Mouse (Mus musculus): ENCODE measurements at regions not wholly inside any gene's neighbourhood (a gene's known extent, or its start where the extent isn't known, plus 50 kb on each side); places are given as distances from the start of the nearest gene placed in this dataset.

DNA sequence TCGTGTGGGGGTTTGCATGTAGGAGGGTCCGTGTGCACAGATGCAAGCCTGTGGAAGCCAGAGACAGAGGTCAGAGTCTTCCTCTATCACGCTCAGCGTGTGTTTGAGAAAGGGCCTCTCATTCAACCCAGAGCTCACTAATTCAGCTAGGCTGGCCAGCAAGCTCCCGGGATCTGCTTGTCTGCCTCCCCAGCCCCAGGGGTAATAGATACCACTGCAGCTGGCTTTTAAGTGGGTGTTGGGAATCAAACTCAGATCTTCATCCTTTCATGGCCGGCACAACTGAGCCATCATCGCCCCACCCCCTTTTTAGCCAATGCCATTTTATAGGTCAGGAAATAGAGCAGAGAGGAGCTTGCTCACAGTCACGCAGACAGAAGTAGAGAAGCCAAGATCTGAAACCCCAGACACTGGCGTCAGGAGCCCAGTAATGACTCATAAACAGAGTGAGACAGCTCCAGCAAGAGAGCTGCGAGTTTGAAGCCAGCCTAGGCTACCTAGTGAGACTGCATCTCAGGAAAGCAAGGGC lies 80.3 kb downstream of the 1700001O22Rik start:
- Histone ChIP-seq H3K27ac (peak overlapping the region; percentile 100), H3K36me3 (no peaks in the 10 kb centered on the region), H3K9me3 (no peaks in the 10 kb centered on the region), H3K4me2 (replicated peaks) (no peak overlapping the region; the same call in 1 of the 2 replicates), H3K4me3 (replicated peaks) (no peak overlapping the region), H3K9ac (replicated peaks) (peak overlapping the region; percentile 69), H3K27me3 (no peaks in the 10 kb centered on the region), H3K4me1 (replicated peaks) (peaks cover 84% of the 10 kb centered on the region)
- ATAC-seq = no peak
- WGBS = 5% methylated on average over 10 of the region's 10 CpGs

DNA sequence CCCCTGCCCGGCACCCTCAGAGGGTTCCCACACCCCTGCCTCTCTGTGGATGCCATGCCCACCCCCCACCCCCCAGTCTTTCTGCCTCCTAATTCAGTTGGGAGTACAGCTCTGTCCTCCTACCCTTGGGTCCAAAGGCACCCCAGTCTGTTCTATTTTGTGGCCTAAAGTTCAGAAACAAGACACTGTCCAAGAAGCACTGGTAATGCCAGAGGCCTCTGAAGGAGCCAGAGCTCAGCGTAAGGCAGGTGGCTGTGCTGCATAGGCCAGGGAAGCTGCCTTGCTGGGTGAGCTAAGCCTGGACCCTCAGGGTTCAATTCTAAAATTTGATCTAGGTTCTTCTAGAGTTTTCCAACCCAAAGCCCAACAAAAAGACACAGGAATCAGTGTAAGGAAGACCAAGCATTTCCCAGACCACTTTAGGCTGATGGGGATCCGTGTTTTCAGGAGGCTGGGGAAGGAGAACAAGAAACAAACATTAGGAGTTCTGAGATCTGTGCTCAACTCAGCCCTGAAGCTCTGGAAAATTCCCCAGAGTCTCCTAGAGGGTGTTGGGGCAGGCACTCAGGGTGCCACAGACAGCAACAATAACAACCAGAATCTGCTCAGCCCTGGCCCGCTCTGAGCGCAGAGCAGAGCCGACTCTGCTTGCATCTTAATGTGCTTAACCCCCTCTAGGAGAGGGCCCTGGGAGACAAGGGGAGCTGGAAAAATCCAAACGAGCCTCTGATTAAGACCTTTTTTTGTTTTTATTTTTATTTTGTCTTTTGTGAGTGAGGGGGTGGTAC lies 81.0 kb downstream of the 1700001O22Rik start:
- H3K4me2 ChIP-seq (replicated peaks) = peak overlapping the region; percentile 14
- H3K4me1 ChIP-seq (replicated peaks) = peaks cover 91% of the 10 kb centered on the region
- no peak overlapping the region for H3K4me3 ChIP-seq (replicated peaks)
- no peaks in the 10 kb centered on the region for H3K36me3 ChIP-seq
- WGBS = 6% methylated on average over 7 of the region's 7 CpGs
- H3K27me3 ChIP-seq = no peaks in the 10 kb centered on the region
- ATAC-seq = no peak
- peak overlapping the region; percentile 100 for H3K27ac ChIP-seq
- H3K9me3 ChIP-seq = no peaks in the 10 kb centered on the region
- H3K9ac ChIP-seq (replicated peaks) = peak overlapping the region; percentile 69

DNA sequence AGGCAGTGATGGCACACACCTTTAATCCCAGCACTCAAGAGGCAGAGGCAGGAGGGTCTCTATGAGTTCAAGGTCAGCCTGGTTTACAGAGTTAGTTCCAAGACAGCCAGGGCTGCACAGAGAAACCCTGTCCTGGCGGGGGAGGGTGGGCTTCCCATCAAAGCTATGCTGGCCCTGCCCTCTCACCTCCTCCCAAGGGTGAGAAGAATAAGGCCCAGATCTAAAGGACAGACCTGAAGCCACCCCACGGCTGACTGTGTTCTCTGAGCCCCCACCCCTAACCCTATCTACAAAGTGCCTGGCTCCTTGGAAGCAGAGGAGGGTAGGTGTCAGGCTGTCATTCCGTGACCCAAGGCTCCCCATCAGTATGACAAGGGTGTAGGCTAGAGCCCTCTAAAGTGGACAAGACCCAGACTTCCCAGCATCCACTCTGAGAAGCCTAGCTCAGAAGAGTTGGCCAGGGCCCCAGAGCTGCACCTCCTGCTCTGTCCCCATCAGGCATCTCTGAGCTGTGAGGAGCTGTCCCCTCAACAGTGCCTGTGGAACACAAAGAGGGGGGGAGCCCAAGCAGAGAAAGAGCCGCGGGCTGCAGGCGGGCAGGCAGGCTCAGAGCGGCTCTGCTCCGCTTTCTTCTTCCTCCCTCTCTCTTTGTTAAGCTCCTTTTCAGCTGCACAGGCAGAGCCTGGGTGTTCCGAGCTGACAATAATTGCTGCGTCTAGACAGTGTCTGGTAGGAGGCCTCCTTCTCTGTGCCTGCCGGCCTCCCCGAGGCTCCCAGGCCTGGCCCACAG lies 81.8 kb downstream of the 1700001O22Rik start:
- ATAC-seq = peak; percentile 80
- H3K4me2 ChIP-seq (replicated peaks) = peak overlapping the region; percentile 14
- peaks cover 97% of the 10 kb centered on the region for H3K4me1 ChIP-seq (replicated peaks)
- H3K27ac ChIP-seq = peak overlapping the region; percentile 100
- no peak overlapping the region for H3K4me3 ChIP-seq (replicated peaks)
- WGBS = 4% methylated on average over 12 of the region's 12 CpGs
- peak overlapping the region; percentile 69 for H3K9ac ChIP-seq (replicated peaks)
- H3K9me3 ChIP-seq = no peaks in the 10 kb centered on the region
- no peaks in the 10 kb centered on the region for H3K36me3 ChIP-seq
- H3K27me3 ChIP-seq = no peaks in the 10 kb centered on the region

DNA sequence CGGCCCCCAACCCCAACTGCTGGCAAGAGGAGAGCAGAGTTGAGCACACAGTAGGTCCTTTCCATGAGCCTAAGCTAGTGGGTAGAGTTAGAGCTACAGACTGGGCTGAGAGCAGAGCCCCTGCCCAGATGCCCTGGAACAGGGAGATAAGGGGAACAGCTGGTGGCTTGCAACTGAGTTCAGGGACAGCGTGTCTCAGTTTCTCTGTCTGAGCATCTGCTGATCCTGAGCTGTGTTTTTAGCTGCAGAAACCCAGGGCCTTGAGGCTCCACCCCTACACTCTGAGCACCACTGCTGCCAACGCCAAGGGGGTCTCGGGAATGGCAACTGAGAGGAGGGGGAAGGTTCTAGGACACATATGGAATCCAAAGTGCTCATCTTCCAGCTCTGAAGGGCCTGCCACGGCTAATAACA lies 82.4 kb downstream of the 1700001O22Rik start:
- Histone ChIP-seq H3K27me3 (no peaks in the 10 kb centered on the region), H3K36me3 (no peaks in the 10 kb centered on the region), H3K4me1 (replicated peaks) (peaks cover 97% of the 10 kb centered on the region), H3K4me3 (replicated peaks) (no peak overlapping the region), H3K9ac (replicated peaks) (peak overlapping the region; percentile 69), H3K9me3 (no peaks in the 10 kb centered on the region), H3K27ac (peak overlapping the region; percentile 100), H3K4me2 (replicated peaks) (peak overlapping the region; percentile 52)
- ATAC-seq = no peak
- 44% methylated on average over 5 of the region's 5 CpGs for WGBS

DNA sequence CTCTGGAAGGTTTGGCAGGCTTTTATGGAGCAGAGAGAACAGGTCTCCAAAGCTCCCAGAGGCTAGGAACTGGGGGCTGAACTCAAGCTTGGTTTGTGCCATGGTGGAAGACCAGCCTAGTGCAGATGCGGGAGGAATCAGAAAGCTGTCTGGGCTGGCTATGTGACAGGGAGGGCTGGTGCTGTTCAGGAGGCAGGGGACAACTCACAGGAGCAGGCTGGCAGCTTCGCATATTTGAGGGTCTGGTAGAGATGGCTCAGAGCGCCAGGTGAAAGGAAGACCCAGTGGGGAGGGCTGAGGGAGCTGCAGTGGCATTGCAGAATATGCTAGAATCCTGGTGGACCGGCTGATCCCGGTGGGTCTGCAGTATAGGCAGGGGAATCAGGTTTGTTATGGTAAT lies 83.2 kb downstream of the 1700001O22Rik start:
- peak overlapping the region; percentile 69 for H3K9ac ChIP-seq (replicated peaks)
- ATAC-seq = no peak
- H3K4me1 ChIP-seq (replicated peaks) = peaks cover 93% of the 10 kb centered on the region
- H3K27me3 ChIP-seq = no peaks in the 10 kb centered on the region
- 0 out of 2 replicates have a peak overlapping the region, but pooled peaks have one; percentile 2 for H3K4me3 ChIP-seq (replicated peaks)
- H3K9me3 ChIP-seq = no peaks in the 10 kb centered on the region
- H3K27ac ChIP-seq = peak overlapping the region; percentile 100
- no peaks in the 10 kb centered on the region for H3K36me3 ChIP-seq
- peak overlapping the region; percentile 52 for H3K4me2 ChIP-seq (replicated peaks)
- WGBS = 22% methylated on average over 5 of the region's 5 CpGs

DNA sequence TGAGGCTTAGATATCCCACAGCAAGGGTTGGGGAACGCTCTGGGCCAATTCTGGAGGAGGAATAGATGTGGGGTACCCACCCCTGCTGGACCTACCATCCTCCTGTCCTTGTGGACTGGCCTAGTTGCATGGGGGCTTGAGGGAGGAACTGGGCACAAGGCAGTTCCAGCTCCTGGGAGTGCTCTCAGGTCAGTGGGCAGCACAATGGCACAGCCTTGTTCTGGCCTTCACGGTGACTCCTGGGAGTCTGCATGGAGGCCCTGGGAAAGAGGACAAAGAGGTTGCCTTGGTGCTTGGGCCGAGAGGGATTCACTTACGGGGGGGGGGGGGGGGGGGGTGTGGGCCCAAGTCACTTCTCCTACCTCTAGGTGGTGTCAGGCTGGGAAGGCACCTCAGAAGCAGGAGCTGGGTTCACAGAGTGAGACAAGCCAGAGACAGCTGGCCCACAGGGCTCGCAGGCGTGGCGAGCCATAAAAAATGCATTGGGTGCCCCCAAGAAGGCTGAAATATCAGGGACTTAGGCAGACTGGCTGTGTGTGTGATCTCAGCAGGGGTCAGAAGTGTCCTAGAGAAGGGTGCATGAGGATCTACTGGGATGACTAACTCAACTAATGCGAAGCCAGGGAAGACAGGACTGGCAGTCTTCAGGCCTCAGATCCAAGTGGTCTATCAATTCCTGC lies 83.7 kb downstream of the 1700001O22Rik start:
- no peaks in the 10 kb centered on the region for H3K27me3 ChIP-seq
- WGBS = 13% methylated on average over 7 of the region's 8 CpGs
- no peak for ATAC-seq
- peak overlapping the region; percentile 100 for H3K27ac ChIP-seq
- peak overlapping the region; percentile 24 for H3K4me3 ChIP-seq (replicated peaks)
- H3K9ac ChIP-seq (replicated peaks) = peak overlapping the region; percentile 69
- peak overlapping the region; percentile 52 for H3K4me2 ChIP-seq (replicated peaks)
- H3K4me1 ChIP-seq (replicated peaks) = peaks cover 88% of the 10 kb centered on the region
- H3K36me3 ChIP-seq = no peaks in the 10 kb centered on the region
- no peaks in the 10 kb centered on the region for H3K9me3 ChIP-seq

DNA sequence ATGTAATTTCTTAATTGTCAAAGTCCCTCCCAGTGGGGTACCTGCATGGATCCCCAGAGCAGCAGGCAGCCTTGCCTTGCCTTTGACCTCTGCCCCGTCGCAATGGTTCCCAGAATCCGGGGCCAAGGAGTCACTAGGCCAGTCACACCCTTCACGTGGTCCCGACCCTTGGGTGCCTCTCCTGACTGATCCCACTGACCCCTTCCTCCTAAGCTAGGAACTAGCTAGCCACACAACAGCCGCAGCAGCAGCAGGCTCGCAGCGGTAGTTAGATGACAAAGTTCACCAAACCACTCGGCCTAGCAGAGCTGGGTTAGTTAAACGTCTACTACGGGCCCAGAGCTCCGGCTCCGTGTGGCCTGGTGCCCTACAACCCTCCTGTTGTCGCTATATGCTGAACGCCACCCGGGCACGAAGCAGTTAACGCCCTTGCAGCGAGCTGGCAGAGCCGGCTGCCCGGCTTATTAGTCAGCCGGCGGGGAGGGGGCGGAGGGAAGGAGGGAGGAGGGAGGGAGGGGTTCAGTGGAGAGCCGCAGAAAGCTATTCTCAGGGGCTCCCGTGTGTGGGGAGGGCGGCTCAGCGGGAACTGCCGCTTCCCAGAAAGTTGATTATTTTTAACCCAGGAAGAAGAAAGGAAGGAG lies 84.6 kb downstream of the 1700001O22Rik start:
- no peaks in the 10 kb centered on the region for H3K9me3 ChIP-seq
- H3K4me2 ChIP-seq (replicated peaks) = peak overlapping the region; percentile 52
- no peaks in the 10 kb centered on the region for H3K27me3 ChIP-seq
- peak overlapping the region; percentile 69 for H3K9ac ChIP-seq (replicated peaks)
- peak overlapping the region; percentile 100 for H3K27ac ChIP-seq
- H3K36me3 ChIP-seq = no peaks in the 10 kb centered on the region
- H3K4me3 ChIP-seq (replicated peaks) = peak overlapping the region; percentile 24
- ATAC-seq = peak; percentile 48
- WGBS = under 1% methylated on average over 29 of the region's 29 CpGs
- H3K4me1 ChIP-seq (replicated peaks) = peaks cover 82% of the 10 kb centered on the region

DNA sequence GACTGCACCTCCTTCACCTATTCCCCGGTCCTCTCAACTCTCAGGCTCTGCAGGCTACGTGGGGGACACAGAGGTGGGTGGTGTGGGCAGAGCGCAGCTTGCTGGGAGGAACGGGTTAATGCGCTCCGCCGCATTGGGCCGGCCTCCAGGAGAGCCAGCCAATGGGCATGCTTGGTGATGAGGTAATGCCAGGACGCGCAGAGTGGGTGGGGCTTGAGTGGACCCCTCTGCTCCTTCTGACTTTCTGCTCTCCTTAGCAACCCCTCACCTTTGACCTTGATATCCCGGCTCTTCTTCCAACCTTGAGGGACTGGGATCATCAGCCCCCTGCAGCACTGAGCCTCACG lies 85.2 kb downstream of the 1700001O22Rik start:
- no peaks in the 10 kb centered on the region for H3K27me3 ChIP-seq
- H3K9ac ChIP-seq (replicated peaks) = peak overlapping the region; percentile 69
- under 1% methylated on average over 12 of the region's 12 CpGs for WGBS
- H3K9me3 ChIP-seq = no peaks in the 10 kb centered on the region
- H3K4me2 ChIP-seq (replicated peaks) = peak overlapping the region; percentile 52
- H3K36me3 ChIP-seq = no peaks in the 10 kb centered on the region
- H3K27ac ChIP-seq = peak overlapping the region; percentile 100
- H3K4me3 ChIP-seq (replicated peaks) = peak overlapping the region; percentile 24; the same call in 1 of the 2 replicates
- peak; percentile 46 for ATAC-seq
- peaks cover 82% of the 10 kb centered on the region for H3K4me1 ChIP-seq (replicated peaks)

DNA sequence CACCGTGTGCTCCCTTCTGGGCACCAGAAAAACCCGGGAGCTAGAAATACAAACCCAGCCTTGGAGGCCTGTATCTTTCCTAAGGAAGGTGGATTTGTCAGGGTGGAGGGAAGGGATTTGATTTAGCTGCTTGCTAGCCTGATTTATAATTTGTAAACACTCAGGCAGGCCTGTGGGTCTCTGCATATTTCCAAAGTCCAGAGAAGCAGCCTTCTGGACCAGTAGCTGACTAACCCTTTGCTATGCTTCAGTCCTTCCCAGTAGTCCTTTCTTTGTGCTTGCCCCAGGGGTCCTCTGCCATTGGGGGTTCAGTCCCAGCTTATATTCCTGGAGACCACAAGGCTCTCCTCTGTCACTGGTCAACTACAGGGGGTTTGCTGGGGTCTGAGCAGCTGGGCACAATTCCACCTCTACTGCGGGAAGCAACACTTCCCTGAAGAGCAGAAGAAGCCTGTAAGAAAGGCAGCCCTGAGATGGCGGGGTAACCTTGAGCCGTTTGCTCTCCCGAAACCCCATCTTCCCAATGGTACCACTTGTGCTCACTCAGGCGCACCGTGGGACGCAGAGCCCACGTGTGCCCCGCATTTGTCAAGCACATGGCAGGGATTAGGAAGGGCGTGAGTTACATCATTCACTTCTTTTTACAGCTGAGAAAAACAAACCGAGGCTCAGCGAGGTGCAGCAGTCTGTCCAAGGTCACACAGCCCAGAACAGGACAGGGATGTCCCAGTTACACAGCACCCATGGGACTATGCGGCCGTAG lies 85.7 kb downstream of the 1700001O22Rik start:
- no peak for ATAC-seq
- peaks cover 82% of the 10 kb centered on the region for H3K4me1 ChIP-seq (replicated peaks)
- H3K36me3 ChIP-seq = no peaks in the 10 kb centered on the region
- WGBS = 4% methylated on average over 16 of the region's 16 CpGs
- H3K9ac ChIP-seq (replicated peaks) = peak overlapping the region; percentile 58
- peak overlapping the region; percentile 100 for H3K27ac ChIP-seq
- no peaks in the 10 kb centered on the region for H3K27me3 ChIP-seq
- H3K4me2 ChIP-seq (replicated peaks) = peak overlapping the region; percentile 52
- no peak overlapping the region for H3K4me3 ChIP-seq (replicated peaks)
- H3K9me3 ChIP-seq = no peaks in the 10 kb centered on the region

DNA sequence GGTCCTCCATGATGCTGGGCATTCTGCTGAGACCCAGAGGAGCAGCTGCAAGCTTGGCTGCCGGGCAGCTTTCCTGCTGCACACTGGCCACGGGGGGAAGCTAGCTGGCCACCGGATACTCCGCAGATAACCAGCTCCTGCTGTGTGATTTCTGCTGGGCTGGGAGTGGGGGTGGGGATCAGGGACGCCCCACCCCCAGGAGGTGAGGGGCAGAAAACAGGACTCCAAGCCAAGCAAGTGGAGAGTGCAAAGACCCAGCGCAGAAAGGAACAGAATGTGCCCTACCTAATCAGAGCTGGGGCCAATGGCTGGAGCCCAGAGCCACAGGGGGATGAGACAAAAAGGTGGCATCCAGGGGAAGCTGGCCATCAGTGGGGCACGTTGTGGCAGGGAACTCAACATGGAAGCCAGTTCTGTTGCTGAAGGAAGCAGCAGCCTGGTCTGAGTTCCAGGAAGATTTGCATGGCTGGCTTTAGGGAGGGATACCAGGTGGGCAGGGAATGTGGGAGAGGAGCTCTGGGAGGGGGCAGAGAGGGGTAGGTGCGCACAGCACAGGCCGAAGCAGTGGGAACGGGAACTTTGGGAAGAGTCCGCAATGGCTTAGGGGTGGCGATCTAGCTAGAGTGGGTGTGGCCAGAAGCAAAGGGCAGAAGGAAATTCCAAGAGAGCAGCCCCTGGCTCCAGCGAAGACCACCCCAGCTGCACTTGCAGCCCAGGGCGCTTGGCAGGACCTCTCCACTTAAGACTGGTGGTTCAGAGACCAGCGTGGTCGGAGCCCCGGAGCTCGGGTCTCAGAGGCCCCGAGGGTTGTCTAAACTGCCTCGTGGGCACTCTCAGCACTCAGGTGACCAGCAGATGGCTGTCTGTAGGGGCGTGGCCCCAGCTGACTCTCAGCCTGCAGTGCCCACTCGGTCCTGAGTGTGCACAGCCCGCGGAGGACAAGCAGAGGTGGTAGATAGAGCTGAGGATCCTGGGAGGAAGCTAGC lies 86.6 kb downstream of the 1700001O22Rik start:
- peak overlapping the region; percentile 58 for H3K9ac ChIP-seq (replicated peaks)
- H3K4me1 ChIP-seq (replicated peaks) = peaks cover 82% of the 10 kb centered on the region
- peak overlapping the region; percentile 30 for H3K4me2 ChIP-seq (replicated peaks)
- WGBS = 2% methylated on average over 24 of the region's 24 CpGs
- no peaks in the 10 kb centered on the region for H3K36me3 ChIP-seq
- ATAC-seq = no peak
- H3K27ac ChIP-seq = peak overlapping the region; percentile 100
- H3K9me3 ChIP-seq = no peaks in the 10 kb centered on the region
- no peak overlapping the region for H3K4me3 ChIP-seq (replicated peaks)
- no peaks in the 10 kb centered on the region for H3K27me3 ChIP-seq
